Mouse (Mus musculus) liver, embryonic 11.5 days (tissue): ENCODE data around the gene Flvcr2. TPM values are rescaled to one million over a fixed set of nuclear protein-coding genes. Genes with fewer than 3 reads are reported as not detected.
"Not testable (repeated sequence)": the region's sequence is repeated elsewhere in the genome, so short reads cannot be mapped to it uniquely, and the experiment has no call there.

ENCODE experiments used
- ATAC-seq: fragments of 200-750 bp; cut with Nextera tagmentation; replicated peaks from 2 replicates; pipeline ENCODE4 v1.8.0; 2017; ENCODE audit warnings: moderate number of reproducible peaks, mild to moderate bottlenecking, moderate TSS enrichment, moderate library complexity; ENCODE audit not compliant: low FRiP score
- DNase-seq: peaks from one replicate; pipeline ENCODE4 v3.0.0-alpha.2; 2017; ENCODE audit warnings: low spot score
- H3K27ac ChIP-seq: fragments of 300-500 bp; sonication (generic); 2 replicates; pipeline ENCODE4 v1.5.1; 2014; ENCODE audit warnings: mild to moderate bottlenecking, low read depth, low read length, control low read depth
- H3K27me3 ChIP-seq: fragments of 300-500 bp; sonication (generic); replicated peaks from 2 replicates; pipeline ENCODE4 v1.6.1; 2014; ENCODE audit warnings: low read length, mixed read lengths; ENCODE audit not compliant: control insufficient read depth, insufficient read depth
- H3K36me3 ChIP-seq: fragments of 300-500 bp; sonication (generic); 2 replicates; pipeline ENCODE4 v1.6.1; 2014; ENCODE audit warnings: mild to moderate bottlenecking, low read length, moderate library complexity, mixed read lengths; ENCODE audit not compliant: control insufficient read depth, insufficient read depth
- H3K4me1 ChIP-seq: fragments of 300-500 bp; sonication (generic); replicated peaks from 2 replicates; pipeline ENCODE4 v1.6.1; 2014; ENCODE audit warnings: low read length, mixed read lengths; ENCODE audit not compliant: control insufficient read depth, insufficient read depth
- H3K4me2 ChIP-seq: fragments of 300-500 bp; sonication (generic); 2 replicates; pipeline ENCODE4 v1.6.1; 2014; ENCODE audit warnings: mild to moderate bottlenecking, control low read depth, moderate library complexity
- H3K4me3 ChIP-seq: fragments of 300-500 bp; sonication (generic); 2 replicates; pipeline ENCODE4 v1.5.1; 2014; ENCODE audit warnings: low read depth, low read length, control low read depth
- H3K9ac ChIP-seq: fragments of 300-500 bp; sonication (generic); 2 replicates; pipeline ENCODE4 v1.6.1; 2014; ENCODE audit warnings: low read depth, low read length, control low read depth
- H3K9me3 ChIP-seq: fragments of 300-500 bp; sonication (generic); 2 replicates; pipeline ENCODE4 v1.6.1; 2016; ENCODE audit warnings: low read length, inconsistent platforms, mixed read lengths; ENCODE audit not compliant: control insufficient read depth
- WGBS: fragments of 180-500 bp; shearing (Covaris S2); extraction: QIAGEN DNeasy Blood & Tissue Kit; methylation state at CpG from one replicate; pipeline ENCODE4 v1.1.7; 2014; 5-methylcytosine and 5-hydroxymethylcytosine counted together
- polyA plus RNA-seq: library from polyadenylated mRNA; unstranded; fragments of >200 nt; fragmentation: Nextera tagmentation; extraction: Ambion mirVana; gene quantifications from 2 replicates; pipeline ENCODE4 v1.2.1, GENCODE M21; 2014

Gene Flvcr2
- 3.3 and 3.9 TPM in 2 replicates for polyA plus RNA-seq

- ATAC-seq = peak; percentile 86
- H3K4me1 ChIP-seq = no peaks in the 10 kb centered on the region
- peak within 1 kb of the TSS; percentile 55 for H3K4me3 ChIP-seq
- H3K4me2 ChIP-seq = peak within 1 kb of the TSS; percentile 94
- H3K27ac ChIP-seq = no peak within 1 kb of the TSS
- H3K36me3 ChIP-seq = no peaks in the 10 kb centered on the region
- H3K9me3 ChIP-seq = no peaks in the 10 kb centered on the region
- peak within 1 kb of the TSS; percentile 42; the same call in 1 of the 2 replicates for H3K9ac ChIP-seq
- H3K27me3 ChIP-seq = peaks cover 11% of the 10 kb centered on the region
- peak; percentile 67 for DNase-seq
- 3% methylated on average over 50 of the region's 51 CpGs for WGBS
These were observed at the start of gene Flvcr2 for GRCm38 (mm10) chr12:85745827-85746695. TSS of gene Flvcr2 (plus strand) at chr12:85746539.

GRCm38 (mm10) chr12:85698179-85698578 lies 48.2 kb upstream of the Flvcr2 start:
- H3K4me2 ChIP-seq = peak overlapping the region; percentile 49
- H3K27me3 ChIP-seq, H3K4me3 ChIP-seq, DNase-seq, H3K4me1 ChIP-seq, H3K27ac ChIP-seq, H3K36me3 ChIP-seq, H3K9ac ChIP-seq, H3K9me3 ChIP-seq: not testable (repeated sequence)
- peak; percentile 76 for ATAC-seq
- 27% methylated on average over 12 of the region's 37 CpGs for WGBS

- no peaks in the 10 kb centered on the region for H3K9me3 ChIP-seq
- H3K4me1 ChIP-seq = peaks cover 12% of the 10 kb centered on the region
- WGBS = 75% methylated on average over 6 of the region's 6 CpGs
- no peak overlapping the region for H3K4me2 ChIP-seq
- no peak overlapping the region for H3K27ac ChIP-seq
- no peak for ATAC-seq
- H3K27me3 ChIP-seq = no peaks in the 10 kb centered on the region
- H3K9ac ChIP-seq = no peak overlapping the region
- DNase-seq = no peak
- H3K36me3 ChIP-seq = no peaks in the 10 kb centered on the region
- H3K4me3 ChIP-seq = no peak overlapping the region
These were observed 46.0 kb upstream of the Flvcr2 start for GRCm38 (mm10) chr12:85700191-85700841.

GRCm38 (mm10) chr12:85700842-85701223 lies 45.5 kb upstream of the Flvcr2 start:
- H3K4me3 ChIP-seq = no peak overlapping the region
- no peaks in the 10 kb centered on the region for H3K36me3 ChIP-seq
- H3K9ac ChIP-seq = no peak overlapping the region
- H3K27ac ChIP-seq = no peak overlapping the region
- H3K4me2 ChIP-seq = no peak overlapping the region
- no peaks in the 10 kb centered on the region for H3K9me3 ChIP-seq
- no peak for ATAC-seq
- peaks cover 12% of the 10 kb centered on the region for H3K4me1 ChIP-seq
- WGBS = 79% methylated on average over 7 of the region's 7 CpGs
- no peak for DNase-seq
- H3K27me3 ChIP-seq = no peaks in the 10 kb centered on the region

GRCm38 (mm10) chr12:85702166-85703055 lies 43.9 kb upstream of the Flvcr2 start:
- Histone ChIP-seq H3K9ac (no peak overlapping the region), H3K4me1 (peaks cover 12% of the 10 kb centered on the region), H3K4me3 (no peak overlapping the region), H3K4me2 (no peak overlapping the region), H3K36me3 (no peaks in the 10 kb centered on the region), H3K9me3 (no peaks in the 10 kb centered on the region), H3K27me3 (no peaks in the 10 kb centered on the region), H3K27ac (no peak overlapping the region)
- ATAC-seq (no peak), DNase-seq (no peak)
- 77% methylated on average over 15 of the region's 15 CpGs for WGBS

- Histone ChIP-seq H3K4me2 (no peak overlapping the region), H3K27me3 (no peaks in the 10 kb centered on the region), H3K9me3 (no peaks in the 10 kb centered on the region), H3K27ac (no peak overlapping the region), H3K36me3 (no peaks in the 10 kb centered on the region), H3K9ac (no peak overlapping the region), H3K4me3 (no peak overlapping the region), H3K4me1 (peaks cover 12% of the 10 kb centered on the region)
- ATAC-seq (no peak), DNase-seq (no peak)
- 68% methylated on average over 3 of the region's 3 CpGs for WGBS
These were observed 42.8 kb upstream of the Flvcr2 start for GRCm38 (mm10) chr12:85703507-85703906.

- no peak overlapping the region for H3K4me3 ChIP-seq
These were observed 41.8 kb upstream of the Flvcr2 start for GRCm38 (mm10) chr12:85704566-85704965.

More at GRCm38 (mm10) chr12:85704566-85704965, 41.8 kb upstream of the Flvcr2 start:
- peak overlapping the region; percentile 87 for H3K27ac ChIP-seq
- H3K27me3 ChIP-seq = no peaks in the 10 kb centered on the region
- ATAC-seq (peak; percentile 35; the same call in 1 of the 2 replicates), DNase-seq (no peak)
- WGBS = 48% methylated on average over 7 of the region's 7 CpGs
- H3K4me1 ChIP-seq = peaks cover 12% of the 10 kb centered on the region
- H3K9me3 ChIP-seq = no peaks in the 10 kb centered on the region
- no peaks in the 10 kb centered on the region for H3K36me3 ChIP-seq
- H3K9ac ChIP-seq = peak overlapping the region; percentile 61
- peak overlapping the region; percentile 73 for H3K4me2 ChIP-seq
